Mouse (Mus musculus) spleen, adult 2 months (tissue): ENCODE measurements around the gene Speer2. TPM values are rescaled to one million over a fixed set of nuclear protein-coding genes. Genes with fewer than 3 reads are reported as not detected.

Source experiments
- DNase-seq, 2 experiments: peaks; one replicate each; pipeline versions ENCODE4 v3.0.0 to v3.0.0-alpha.2; 2012 to 2021; ENCODE audit warnings: low spot score in 2 of 2, low read depth in 1 of 2
- H3K27ac ChIP-seq: fragments of 200-500 bp; 2 replicates; pipeline ENCODE4 v1.5.1; 2012; ENCODE audit warnings: low read length, inconsistent platforms; ENCODE audit not compliant: insufficient read depth
- H3K27me3 ChIP-seq: fragments of 200-500 bp; 2 replicates; pipeline ENCODE4 v1.6.1; 2012; ENCODE audit warnings: mild to moderate bottlenecking, moderate library complexity, low read length, inconsistent platforms; ENCODE audit not compliant: control insufficient read depth, insufficient read depth
- H3K36me3 ChIP-seq: fragments of 200-500 bp; 2 replicates; pipeline ENCODE4 v1.6.1; 2012; ENCODE audit warnings: mild to moderate bottlenecking, low read length, inconsistent platforms; ENCODE audit not compliant: control insufficient read depth, insufficient read depth
- H3K4me1 ChIP-seq: fragments of 200-500 bp; 2 replicates; pipeline ENCODE4 v1.6.1; 2011; ENCODE audit warnings: inconsistent platforms; ENCODE audit not compliant: control insufficient read depth, insufficient read depth, insufficient read length
- H3K4me3 ChIP-seq: fragments of 200-500 bp; 2 replicates; pipeline ENCODE4 v1.5.1; 2011; ENCODE audit warnings: mild to moderate bottlenecking, inconsistent platforms; ENCODE audit not compliant: insufficient read depth, insufficient read length; ENCODE audit errors: extremely low read depth
- CTCF ChIP-seq: fragments of 200-500 bp; IDR thresholded peaks from 2 replicates; pipeline ENCODE4 v1.5.1; 2011; ENCODE audit warnings: mild to moderate bottlenecking, inconsistent platforms; ENCODE audit not compliant: insufficient read depth, insufficient read length, insufficient replicate concordance; ENCODE audit errors: extremely low read depth
- POLR2A ChIP-seq: fragments of 200-500 bp; IDR thresholded peaks from 2 replicates; pipeline ENCODE4 v1.6.1; 2011; ENCODE audit warnings: low read depth, low read length, inconsistent platforms
- WGBS: fragments of 180-500 bp; shearing (Covaris S2); methylation state at CpG from one replicate; pipeline ENCODE4 v1.1.7; 2018; 5-methylcytosine and 5-hydroxymethylcytosine counted together
- polyA plus RNA-seq: library from polyadenylated mRNA; depleted of rRNA; stranded (reverse); fragments of >200 nt; gene quantifications from 2 replicates; pipeline ENCODE4 v1.2.3, GENCODE M21; 2012; rRNA removed

The Speer2 gene
- not detected in 2 replicates for polyA plus RNA-seq

DNA sequence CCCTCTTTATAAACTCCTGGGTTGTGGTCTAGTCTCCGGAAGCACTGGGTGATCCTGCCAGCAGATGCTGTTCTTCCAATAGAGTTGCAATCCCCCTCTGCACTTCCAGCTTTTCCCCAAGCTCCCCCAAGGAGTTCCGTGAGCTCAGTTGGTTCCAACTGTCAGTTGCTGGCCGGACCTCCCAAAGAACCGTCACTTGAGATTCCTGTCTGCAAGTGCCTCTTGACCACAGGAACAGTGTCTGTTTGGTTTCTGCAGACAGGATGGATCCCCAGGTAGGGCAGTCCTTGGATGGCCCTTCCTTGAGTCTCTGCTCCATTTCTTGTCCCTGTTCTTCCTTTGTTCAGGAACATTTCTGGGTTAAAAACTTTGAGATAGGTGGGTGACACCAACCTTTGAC lies at the start of gene Speer2:
Gene Speer2 (minus strand): TSS at position 101 of the 400 bp plus-strand sequence.
- no peaks in the 10 kb centered on the region for H3K36me3 ChIP-seq
- 95% methylated on average over 4 of the region's 4 CpGs for WGBS

DNA sequence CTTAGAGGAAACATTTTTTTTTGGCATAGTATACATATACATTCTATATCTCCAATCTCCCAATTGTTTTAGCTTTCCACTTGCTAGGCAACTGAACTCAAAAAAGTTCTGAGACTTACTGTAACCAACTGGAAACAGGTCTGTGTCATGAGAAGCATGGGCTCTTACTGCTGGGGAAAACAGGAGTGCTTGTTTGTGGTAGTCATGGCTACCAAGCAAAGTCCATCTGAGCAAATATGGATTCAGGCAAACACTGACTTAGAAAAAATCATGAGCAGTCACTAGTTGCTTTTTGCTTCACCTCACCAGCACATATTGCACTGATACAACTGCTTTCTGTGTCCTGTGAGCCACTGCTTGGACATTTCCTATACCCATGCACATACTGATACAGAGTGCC lies 40.8 kb upstream of the Speer2 start:
- H3K4me3 ChIP-seq: no peak overlapping the region
- no peak for DNase-seq

More for the DNA sequence above, at the start of gene Speer2:
- Histone ChIP-seq H3K27ac (no peak within 1 kb of the TSS), H3K4me3 (no peak within 1 kb of the TSS), H3K4me1 (no peaks in the 10 kb centered on the region), H3K27me3 (no peaks in the 10 kb centered on the region)
- DNase-seq: no peak
- no peak for TF ChIP-seq CTCF
- TF ChIP-seq POLR2A: no peak

DNA sequence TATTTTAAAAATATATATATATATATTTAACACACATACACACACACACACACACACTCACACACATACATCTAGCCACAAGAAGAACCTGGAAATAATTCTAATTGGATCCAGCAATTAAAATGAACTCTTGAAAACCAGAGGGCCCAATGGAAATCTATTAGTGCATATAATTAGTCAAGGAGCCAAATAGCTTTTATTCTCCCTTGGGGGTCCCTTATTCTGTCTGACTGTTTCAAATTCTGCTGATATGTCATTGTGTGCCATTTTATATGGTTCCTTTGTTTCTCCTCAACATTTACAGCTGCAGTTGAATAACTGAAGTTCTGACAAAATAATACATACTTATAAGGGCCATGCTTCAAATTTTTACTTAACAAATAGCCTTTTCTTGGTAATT lies 17.2 kb upstream of the Speer2 start:
- Histone ChIP-seq H3K27me3 (no peaks in the 10 kb centered on the region), H3K36me3 (no peaks in the 10 kb centered on the region), H3K27ac (no peak overlapping the region), H3K4me3 (no peak overlapping the region), H3K4me1 (no peaks in the 10 kb centered on the region)
- DNase-seq: no peak
- TF ChIP-seq CTCF (no peak), POLR2A (no peak)

More for the DNA sequence above, 40.8 kb upstream of the Speer2 start:
- Histone ChIP-seq H3K27me3 (no peaks in the 10 kb centered on the region), H3K27ac (no peak overlapping the region), H3K36me3 (no peaks in the 10 kb centered on the region), H3K4me1 (no peaks in the 10 kb centered on the region)
- TF ChIP-seq CTCF: no peak
- no peak for TF ChIP-seq POLR2A

DNA sequence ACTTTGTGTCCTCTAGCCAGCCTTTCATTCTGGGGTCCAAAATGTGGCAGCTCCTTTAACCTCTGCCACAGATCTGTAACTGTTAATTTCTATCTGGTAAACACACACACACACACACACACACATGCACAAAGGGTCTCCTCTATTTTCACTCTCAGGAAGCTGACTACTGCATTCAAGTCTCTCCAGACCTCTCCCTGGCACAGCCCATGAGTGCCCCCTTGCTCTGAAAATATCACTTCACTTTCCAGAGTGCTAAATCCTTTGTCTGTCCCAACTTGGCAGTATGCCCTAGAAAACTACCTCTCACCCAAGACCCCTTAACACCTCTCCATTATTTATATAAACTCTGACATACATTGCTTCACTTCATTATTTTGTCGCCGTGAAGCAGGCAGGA lies 26.9 kb downstream of the Speer2 start:
- DNase-seq: no peak
- Histone ChIP-seq H3K27ac (no peak overlapping the region), H3K36me3 (no peaks in the 10 kb centered on the region), H3K4me3 (no peak overlapping the region), H3K27me3 (no peaks in the 10 kb centered on the region), H3K4me1 (no peaks in the 10 kb centered on the region)
- TF ChIP-seq CTCF (no peak), POLR2A (no peak)
- 92% methylated on average over 2 of the region's 2 CpGs for WGBS

DNA sequence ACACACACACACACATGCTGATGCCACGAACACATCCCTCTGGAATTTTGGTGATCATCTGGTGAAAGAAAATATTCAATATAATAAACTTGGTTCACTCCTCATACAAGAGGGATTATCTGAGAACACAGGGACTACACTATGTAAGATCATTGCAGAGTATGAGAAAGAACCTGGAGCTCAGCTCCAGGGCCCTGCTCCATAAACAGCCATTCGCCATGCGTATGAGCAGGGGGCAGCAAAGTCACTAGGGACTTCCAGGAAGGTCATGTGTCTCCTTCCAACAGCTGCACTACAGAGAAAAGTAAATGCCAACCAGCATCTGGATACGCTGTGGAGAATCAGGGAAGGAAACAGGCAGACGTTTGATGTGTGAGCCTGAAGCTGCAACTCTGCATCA lies 49.9 kb downstream of the Speer2 start:
- no peaks in the 10 kb centered on the region for H3K36me3 ChIP-seq
- no peak for TF ChIP-seq CTCF
- no peak for TF ChIP-seq POLR2A
- H3K4me3 ChIP-seq: no peak overlapping the region
- no peaks in the 10 kb centered on the region for H3K4me1 ChIP-seq
- no peak overlapping the region for H3K27ac ChIP-seq
- H3K27me3 ChIP-seq: no peaks in the 10 kb centered on the region
- DNase-seq: no peak
- 67% methylated on average over 5 of the region's 5 CpGs for WGBS
